Mouse (Mus musculus) bone marrow macrophage, adult 2 months (primary cell): ENCODE measurements around the gene Dach1.

Experiments
- CTCF ChIP-seq: IDR thresholded peaks from 2 replicates; pipeline ENCODE4 v1.5.1; 2012; ENCODE audit warnings: low read depth, mild to moderate bottlenecking, low read length, moderate library complexity
- POLR2A ChIP-seq: IDR thresholded peaks from 2 replicates; pipeline ENCODE4 v1.6.1; 2012; ENCODE audit warnings: mild to moderate bottlenecking, low read depth, low read length, borderline replicate concordance

- TF ChIP-seq POLR2A (no peak), CTCF (no peak)
These were observed 1.3 kb downstream of the Dach1 start for GRCm38 (mm10) chr14:98168039-98168907.
